Mouse (Mus musculus) megakaryocyte, embryonic 14.5 days (primary cell): ENCODE measurements around the gene Stox2.

Source experiments
- FLI1 ChIP-seq: IDR thresholded peaks from 2 replicates; pipeline ENCODE4 v1.6.1; 2012; ENCODE audit warnings: low read length, inconsistent platforms, mixed read lengths
- GATA1 ChIP-seq: IDR thresholded peaks from 3 replicates; pipeline ENCODE4 v1.6.1; 2012; ENCODE audit warnings: mixed read lengths, low read length, inconsistent platforms, borderline replicate concordance

- TF ChIP-seq GATA1 (no peak), FLI1 (no peak)
These were observed 202.0 kb downstream of the Stox2 start for GRCm38 (mm10) chr8:47244202-47244601.
